Mouse (Mus musculus) embryonic facial prominence, embryonic 14.5 days (tissue): ENCODE measurements around the gene Daam1. TPM values are rescaled to one million over a fixed set of nuclear protein-coding genes. Genes with fewer than 3 reads are reported as not detected.

ENCODE experiments used
- ATAC-seq: fragments of 200-750 bp; cut with Nextera tagmentation; 2 replicates; pipeline ENCODE4 v1.8.0; 2017; ENCODE audit warnings: low read depth, moderate number of reproducible peaks, moderate TSS enrichment
- DNase-seq: peaks from one replicate; pipeline ENCODE4 v3.0.0-alpha.2; 2015; ENCODE audit warnings: low spot score
- H3K27ac ChIP-seq: fragments of 300-500 bp; sonication (generic); replicated peaks from 2 replicates; pipeline ENCODE4 v1.5.1; 2014; ENCODE audit warnings: low read depth, mild to moderate bottlenecking, low read length, moderate library complexity
- H3K27me3 ChIP-seq: fragments of 300-500 bp; sonication (generic); replicated peaks from 2 replicates; pipeline ENCODE4 v1.6.1; 2014; ENCODE audit warnings: low read length; ENCODE audit not compliant: control insufficient read depth, insufficient read depth
- H3K36me3 ChIP-seq: fragments of 300-500 bp; sonication (generic); 2 replicates; pipeline ENCODE4 v1.6.1; 2014; ENCODE audit warnings: low read length, mixed read lengths; ENCODE audit not compliant: control insufficient read depth, insufficient read depth
- H3K4me1 ChIP-seq: fragments of 300-500 bp; sonication (generic); 2 replicates; pipeline ENCODE4 v1.6.1; 2014; ENCODE audit warnings: antibody characterized with exemption, low read length; ENCODE audit not compliant: control insufficient read depth, insufficient read depth
- H3K4me2 ChIP-seq: fragments of 300-500 bp; sonication (generic); 2 replicates; pipeline ENCODE4 v1.6.1; 2014; ENCODE audit warnings: low read depth, mild to moderate bottlenecking, low read length, moderate library complexity, mixed read lengths
- H3K4me3 ChIP-seq: fragments of 300-500 bp; sonication (generic); 2 replicates; pipeline ENCODE4 v1.5.1; 2014; ENCODE audit warnings: low read depth, mild to moderate bottlenecking, low read length
- H3K9ac ChIP-seq: fragments of 300-500 bp; sonication (generic); 2 replicates; pipeline ENCODE4 v1.6.1; 2014; ENCODE audit warnings: low read depth, mild to moderate bottlenecking, low read length, moderate library complexity, mixed read lengths
- H3K9me3 ChIP-seq: fragments of 300-500 bp; sonication (generic); 2 replicates; pipeline ENCODE4 v1.6.1; 2016; ENCODE audit warnings: low read length; ENCODE audit not compliant: control insufficient read depth
- WGBS: fragments of 180-500 bp; shearing (Covaris S2); extraction: QIAGEN DNeasy Blood & Tissue Kit; methylation state at CpG from one replicate; pipeline ENCODE4 v1.1.7; 2014; 5-methylcytosine and 5-hydroxymethylcytosine counted together
- polyA plus RNA-seq: library from polyadenylated mRNA; unstranded; fragments of >200 nt; fragmentation: Nextera tagmentation; extraction: Ambion mirVana; gene quantifications from 2 replicates; pipeline ENCODE4 v1.2.1, GENCODE M21; 2014

Gene Daam1
- polyA plus RNA-seq, 1 experiment from 2014 or later: 11.0 TPM

DNA sequence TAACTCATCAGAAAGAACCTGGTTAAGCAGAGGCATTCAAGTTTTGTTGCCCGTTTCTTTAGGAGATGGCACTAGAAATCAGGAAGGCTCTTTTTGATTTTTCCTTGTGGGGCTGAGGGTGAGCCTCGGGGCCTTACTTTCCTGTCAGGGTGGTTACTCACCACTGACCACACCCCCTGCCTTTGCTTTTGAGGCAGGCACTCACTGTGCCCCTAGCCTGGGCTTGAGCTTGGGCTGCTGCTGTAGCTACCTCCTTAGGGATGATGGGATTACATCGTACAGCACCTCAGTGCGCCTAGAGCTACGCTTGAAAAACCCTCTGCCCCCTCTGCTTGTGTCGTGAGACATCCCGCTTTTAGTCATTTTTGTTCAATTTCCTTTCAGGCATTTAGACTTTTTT is 115.0 kb downstream of the Daam1 start:
- no peak overlapping the region for H3K4me3 ChIP-seq
- no peak overlapping the region for H3K4me2 ChIP-seq
- H3K27ac ChIP-seq: no peak overlapping the region
- H3K27me3 ChIP-seq: no peaks in the 10 kb centered on the region
- peaks cover 60% of the 10 kb centered on the region for H3K36me3 ChIP-seq
- no peaks in the 10 kb centered on the region for H3K4me1 ChIP-seq
- 74% methylated on average over 7 of the region's 7 CpGs for WGBS
- no peaks in the 10 kb centered on the region for H3K9me3 ChIP-seq
- DNase-seq (no peak), ATAC-seq (no peak)
- 0 out of 2 replicates have a peak overlapping the region, but pooled peaks have one; percentile 6 for H3K9ac ChIP-seq

DNA sequence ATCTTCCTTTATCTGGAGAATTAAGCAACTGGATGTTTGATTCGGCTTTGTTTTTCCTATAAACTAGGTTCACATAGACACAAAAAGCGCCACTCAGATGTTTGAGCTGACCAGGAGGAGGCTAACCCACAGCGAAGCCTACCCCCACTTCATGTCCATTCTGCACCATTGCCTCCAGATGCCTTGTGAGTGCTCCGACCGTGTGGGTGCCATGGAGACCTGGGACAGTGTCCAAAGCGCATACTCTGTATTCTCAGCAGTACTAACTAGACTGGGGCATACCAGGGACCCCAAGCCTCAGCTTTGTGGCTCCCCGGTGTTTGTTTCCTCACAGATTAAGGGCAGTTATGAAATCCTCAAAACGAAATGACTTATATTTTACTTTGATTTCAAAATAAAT is 115.6 kb downstream of the Daam1 start:
- WGBS: 82% methylated on average over 8 of the region's 8 CpGs
- H3K4me2 ChIP-seq: no peak overlapping the region
- H3K9ac ChIP-seq: no peak overlapping the region
- H3K4me1 ChIP-seq: no peaks in the 10 kb centered on the region
- H3K27me3 ChIP-seq: no peaks in the 10 kb centered on the region
- H3K36me3 ChIP-seq: peaks cover 66% of the 10 kb centered on the region
- no peaks in the 10 kb centered on the region for H3K9me3 ChIP-seq
- H3K4me3 ChIP-seq: no peak overlapping the region
- H3K27ac ChIP-seq: no peak overlapping the region
- no peak for DNase-seq
- no peak for ATAC-seq

DNA sequence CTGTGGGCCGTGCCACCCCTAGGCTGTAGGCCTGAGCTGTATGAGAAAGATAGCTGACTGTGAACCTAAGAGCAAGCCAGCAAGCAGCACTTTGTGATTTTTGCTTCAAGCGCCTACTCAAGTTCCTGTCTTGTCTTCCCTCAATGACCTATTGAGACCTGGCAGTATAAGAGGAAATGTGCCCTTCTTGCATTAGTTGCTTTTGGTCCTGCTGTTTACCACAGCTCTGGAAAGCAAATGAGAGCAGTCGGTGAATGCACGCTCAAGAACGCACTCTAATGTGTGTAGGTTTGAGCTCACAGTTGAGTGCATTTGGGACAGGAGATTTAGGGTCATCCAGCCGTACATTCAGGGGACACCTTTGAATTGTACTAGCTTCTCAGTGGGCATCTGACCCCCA is 118.1 kb downstream of the Daam1 start:
- no peaks in the 10 kb centered on the region for H3K27me3 ChIP-seq
- no peak overlapping the region for H3K4me2 ChIP-seq
- H3K36me3 ChIP-seq: peaks cover 79% of the 10 kb centered on the region
- peaks cover 8% of the 10 kb centered on the region; the same call in 1 of the 2 replicates for H3K4me1 ChIP-seq
- H3K27ac ChIP-seq: no peak overlapping the region
- no peaks in the 10 kb centered on the region for H3K9me3 ChIP-seq
- WGBS: 93% methylated on average over 6 of the region's 6 CpGs
- H3K4me3 ChIP-seq: no peak overlapping the region
- no peak overlapping the region for H3K9ac ChIP-seq
- DNase-seq: no peak
- ATAC-seq: no peak

DNA sequence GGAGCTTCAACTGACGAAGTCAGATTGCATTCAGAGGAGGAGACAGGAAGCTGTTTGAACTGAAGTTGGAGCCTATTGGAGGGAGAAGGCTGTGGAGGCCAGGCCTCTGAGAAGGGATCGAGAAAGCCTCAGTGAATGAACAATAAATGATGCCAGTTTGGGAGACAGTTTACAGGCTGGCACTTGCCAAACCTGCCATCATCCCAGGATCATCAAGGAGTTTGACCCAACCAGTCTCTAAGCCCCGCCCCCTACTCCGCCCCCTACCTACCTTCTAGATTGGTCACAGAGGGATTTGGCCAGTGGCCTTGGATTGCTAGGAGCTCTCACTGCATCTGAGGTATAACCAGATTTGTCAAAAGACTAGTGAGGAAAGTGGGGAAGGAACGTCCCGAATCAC is 118.7 kb downstream of the Daam1 start:
- WGBS: 95% methylated on average over 6 of the region's 6 CpGs
- H3K9me3 ChIP-seq: no peaks in the 10 kb centered on the region
- H3K27me3 ChIP-seq: no peaks in the 10 kb centered on the region
- peaks cover 73% of the 10 kb centered on the region for H3K36me3 ChIP-seq
- ATAC-seq: no peak
- H3K9ac ChIP-seq: no peak overlapping the region
- H3K4me2 ChIP-seq: no peak overlapping the region
- DNase-seq: no peak
- H3K4me1 ChIP-seq: peaks cover 15% of the 10 kb centered on the region; the same call in 1 of the 2 replicates
- no peak overlapping the region for H3K27ac ChIP-seq
- H3K4me3 ChIP-seq: no peak overlapping the region

DNA sequence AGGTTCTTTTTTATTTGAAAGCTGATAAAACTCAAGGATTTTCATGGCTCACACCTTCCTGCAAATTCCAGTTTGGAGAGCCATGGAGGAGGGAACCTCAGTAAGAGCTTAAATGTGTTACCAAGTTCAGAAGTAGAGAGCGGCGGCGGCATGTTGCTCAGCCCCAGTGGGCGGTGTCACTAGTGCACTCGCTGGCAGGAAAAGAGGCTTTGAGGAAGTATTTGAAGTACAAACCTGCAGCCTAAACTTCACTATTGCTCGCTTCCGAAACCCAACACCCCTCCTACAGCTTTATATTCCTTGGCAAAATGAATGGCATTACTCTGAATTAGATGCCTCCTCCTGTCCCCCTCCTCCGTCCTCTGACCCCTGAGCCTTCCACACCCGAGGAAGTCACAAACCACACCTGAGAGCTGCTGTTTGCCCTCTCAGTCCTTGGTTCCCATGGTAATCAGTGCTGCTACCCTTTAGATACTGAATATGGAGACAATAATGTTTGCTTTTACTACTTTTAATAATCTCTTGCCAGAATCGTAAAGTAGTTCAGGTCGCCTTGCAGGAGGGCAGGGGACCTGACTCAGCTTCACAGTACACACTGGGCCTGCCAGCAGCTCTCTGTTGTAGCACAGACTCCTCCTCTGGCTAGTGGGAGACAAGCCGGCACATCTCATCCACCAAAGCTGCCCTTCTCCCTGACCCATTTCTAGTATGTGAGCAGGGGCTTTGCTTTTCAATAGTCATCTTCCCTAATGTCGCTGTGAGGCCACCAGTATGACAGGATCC is 119.4 kb downstream of the Daam1 start:
- no peak overlapping the region for H3K27ac ChIP-seq
- no peaks in the 10 kb centered on the region for H3K27me3 ChIP-seq
- H3K9ac ChIP-seq: no peak overlapping the region
- DNase-seq (no peak), ATAC-seq (no peak)
- H3K4me3 ChIP-seq: no peak overlapping the region
- H3K36me3 ChIP-seq: peaks cover 66% of the 10 kb centered on the region
- no peak overlapping the region for H3K4me2 ChIP-seq
- peaks cover 18% of the 10 kb centered on the region; the same call in 1 of the 2 replicates for H3K4me1 ChIP-seq
- no peaks in the 10 kb centered on the region for H3K9me3 ChIP-seq
- WGBS: 80% methylated on average over 13 of the region's 13 CpGs

DNA sequence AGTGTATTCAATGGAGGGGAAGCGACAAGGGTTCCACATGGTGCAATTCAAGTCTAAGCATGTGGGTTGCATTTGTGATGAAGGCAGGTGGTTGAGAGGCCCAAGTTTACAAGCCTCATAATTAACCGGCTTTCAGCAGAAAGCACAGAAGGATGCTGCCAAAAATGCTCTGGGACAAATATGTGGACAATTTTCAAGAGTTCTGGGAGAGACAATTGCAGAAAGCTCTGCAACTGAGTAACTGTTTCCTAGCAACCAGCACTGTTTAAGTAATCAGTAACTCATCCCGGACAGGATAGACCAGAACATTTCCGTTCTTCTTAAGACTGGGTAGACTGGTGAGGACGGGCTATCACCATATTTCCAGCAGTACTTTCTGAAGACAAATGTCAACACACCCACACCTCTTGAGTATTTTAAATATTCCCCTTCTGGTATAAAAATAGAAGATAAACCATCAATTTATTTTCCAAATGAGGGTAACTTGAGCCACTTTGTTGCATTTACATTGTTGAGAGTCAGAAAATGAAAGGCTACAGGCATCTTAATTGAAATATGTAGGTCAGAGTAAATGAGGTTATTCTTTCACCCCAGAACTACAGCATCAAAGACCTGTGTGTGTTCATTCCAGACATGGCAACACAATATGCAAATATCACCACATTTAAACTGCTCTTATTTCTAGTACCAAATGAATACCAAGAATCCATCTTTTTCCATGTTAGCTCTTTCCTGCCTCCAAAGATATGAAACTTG is 123.5 kb downstream of the Daam1 start:
- WGBS: 55% methylated on average over 5 of the region's 5 CpGs
- peaks cover 22% of the 10 kb centered on the region; the same call in 1 of the 2 replicates for H3K4me1 ChIP-seq
- H3K4me3 ChIP-seq: no peak overlapping the region
- H3K9me3 ChIP-seq: no peaks in the 10 kb centered on the region
- H3K27me3 ChIP-seq: no peaks in the 10 kb centered on the region
- H3K9ac ChIP-seq: no peak overlapping the region
- H3K4me2 ChIP-seq: no peak overlapping the region
- peak overlapping the region; percentile 61; the same call in 1 of the 2 replicates for H3K27ac ChIP-seq
- ATAC-seq: peak; percentile 51; the same call in 1 of the 2 replicates
- peaks cover 30% of the 10 kb centered on the region for H3K36me3 ChIP-seq
- peak; percentile 88 for DNase-seq

DNA sequence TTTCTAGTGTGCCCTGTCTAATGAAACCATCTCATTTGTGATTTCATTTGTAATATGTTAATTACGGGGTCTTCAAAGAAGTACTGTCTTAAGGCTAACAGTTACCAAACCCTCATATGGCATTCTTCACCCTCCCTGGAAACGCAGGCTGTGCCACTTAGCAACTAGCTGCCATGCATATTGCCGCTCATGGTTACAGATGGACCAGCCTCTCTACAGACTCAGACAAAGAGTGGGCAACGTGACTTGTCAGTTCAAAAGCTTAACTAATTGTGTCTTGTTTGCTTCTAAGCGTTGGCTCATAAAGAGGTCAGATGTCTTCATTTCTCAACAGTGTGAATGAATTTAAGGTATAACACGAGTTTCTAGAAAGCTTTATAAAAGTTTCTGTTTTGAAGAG is 126.1 kb downstream of the Daam1 start:
- no peak for ATAC-seq
- no peak for DNase-seq
- WGBS: 83% methylated on average over 6 of the region's 6 CpGs

DNA sequence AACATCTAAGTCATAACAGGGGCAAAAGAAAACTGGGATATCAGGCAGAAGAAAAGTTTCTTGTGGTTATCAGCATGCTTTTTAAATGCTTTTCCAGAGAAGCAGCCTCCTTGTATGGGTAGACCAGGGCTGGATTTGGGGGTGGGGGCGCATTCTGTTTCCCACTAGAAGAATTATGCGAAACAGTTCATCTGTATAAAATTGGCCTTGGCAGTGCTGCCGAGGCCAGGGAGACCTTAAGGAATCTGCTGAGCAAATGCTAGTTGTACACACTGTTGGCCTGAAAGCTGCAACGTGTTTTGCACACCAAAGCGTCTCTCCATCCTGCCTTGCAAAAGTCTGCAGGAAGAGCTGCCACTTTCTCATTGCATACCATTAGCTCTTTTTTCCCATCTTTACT is 126.6 kb downstream of the Daam1 start:
- Histone ChIP-seq H3K4me1 (peaks cover 22% of the 10 kb centered on the region; the same call in 1 of the 2 replicates), H3K4me3 (no peak overlapping the region), H3K27ac (no peak overlapping the region), H3K9ac (no peak overlapping the region), H3K4me2 (no peak overlapping the region), H3K27me3 (no peaks in the 10 kb centered on the region), H3K9me3 (no peaks in the 10 kb centered on the region), H3K36me3 (peaks cover 36% of the 10 kb centered on the region)
- WGBS: 76% methylated on average over 5 of the region's 5 CpGs
- peak; percentile 70 for DNase-seq
- no peak for ATAC-seq

More for the DNA sequence above, 126.1 kb downstream of the Daam1 start:
- 0 out of 2 replicates have a peak overlapping the region, but pooled peaks have one; percentile 6 for H3K27ac ChIP-seq
- peaks cover 22% of the 10 kb centered on the region; the same call in 1 of the 2 replicates for H3K4me1 ChIP-seq
- no peak overlapping the region for H3K9ac ChIP-seq
- H3K36me3 ChIP-seq: peaks cover 36% of the 10 kb centered on the region
- no peak overlapping the region for H3K4me2 ChIP-seq
- no peaks in the 10 kb centered on the region for H3K27me3 ChIP-seq
- no peak overlapping the region for H3K4me3 ChIP-seq
- H3K9me3 ChIP-seq: no peaks in the 10 kb centered on the region
